Mouse (Mus musculus): ENCODE measurements around the gene Zfp704. TPM values are rescaled to one million over a fixed set of nuclear protein-coding genes. Genes with fewer than 3 reads are reported as not detected.
A peak's percentile ranks its signal among the peaks of the same experiment; 100 is the strongest.

Gene Zfp704
- polyA plus RNA-seq, 1 experiment from 2014 or later: 10.2 TPM

- ATAC-seq (ENCODE audit: insufficient number of reproducible peaks, low FRiP score, low TSS enrichment, low read depth) (no peak), DNase-seq (ENCODE audit: low spot score) (no peak)
- WGBS: 48% methylated on average over 15 of the region's 15 CpGs
- no peak overlapping the region for H3K4me3 ChIP-seq (ENCODE audit: low read depth, low read length)
- H3K27me3 ChIP-seq (ENCODE audit: control insufficient read depth, insufficient read depth, low read length): no peaks in the 10 kb centered on the region
- no peak overlapping the region for H3K9ac ChIP-seq (ENCODE audit: low read length)
- no peaks in the 10 kb centered on the region; the same call in 1 of the 2 replicates for H3K36me3 ChIP-seq (ENCODE audit: control insufficient read depth, insufficient read depth, low read length)
- H3K4me2 ChIP-seq (ENCODE audit: low read depth, severe bottlenecking): no peak overlapping the region
- H3K27ac ChIP-seq (replicated peaks; ENCODE audit: low read depth, low read length): no peak overlapping the region
- H3K4me1 ChIP-seq (ENCODE audit: control insufficient read depth, insufficient read depth, low read length): peaks cover 15% of the 10 kb centered on the region
- H3K9me3 ChIP-seq (ENCODE audit: control insufficient read depth, low read length): no peaks in the 10 kb centered on the region
Observed at GRCm38 (mm10) chr3:9546882-9547620, 62.8 kb downstream of the Zfp704 start.

GRCm38 (mm10) chr3:9544421-9544820 is 65.5 kb downstream of the Zfp704 start:
- Histone ChIP-seq H3K27me3 (ENCODE audit: control insufficient read depth, insufficient read depth, low read length) (no peaks in the 10 kb centered on the region), H3K36me3 (ENCODE audit: control insufficient read depth, insufficient read depth, low read length) (no peaks in the 10 kb centered on the region), H3K4me1 (ENCODE audit: control insufficient read depth, insufficient read depth, low read length) (peaks cover 15% of the 10 kb centered on the region), H3K4me2 (ENCODE audit: low read depth, severe bottlenecking) (no peak overlapping the region), H3K9me3 (ENCODE audit: control insufficient read depth, low read length) (no peaks in the 10 kb centered on the region), H3K9ac (ENCODE audit: low read length) (no peak overlapping the region), H3K27ac (replicated peaks; ENCODE audit: low read depth, low read length) (no peak overlapping the region), H3K4me3 (ENCODE audit: low read depth, low read length) (no peak overlapping the region)
- no peak for DNase-seq (ENCODE audit: low spot score)
- WGBS: 89% methylated on average over 2 of the region's 2 CpGs
- no peak for ATAC-seq (ENCODE audit: insufficient number of reproducible peaks, low FRiP score, low TSS enrichment, low read depth)

- no peak overlapping the region for H3K27ac ChIP-seq (replicated peaks; ENCODE audit: low read depth, low read length)
- no peaks in the 10 kb centered on the region for H3K9me3 ChIP-seq (ENCODE audit: control insufficient read depth, low read length)
- 87% methylated on average over 5 of the region's 5 CpGs for WGBS
- H3K4me1 ChIP-seq (ENCODE audit: control insufficient read depth, insufficient read depth, low read length): peaks cover 15% of the 10 kb centered on the region
- H3K9ac ChIP-seq (ENCODE audit: low read length): no peak overlapping the region
- H3K4me3 ChIP-seq (ENCODE audit: low read depth, low read length): no peak overlapping the region
- DNase-seq (ENCODE audit: low spot score) (no peak), ATAC-seq (ENCODE audit: insufficient number of reproducible peaks, low FRiP score, low TSS enrichment, low read depth) (no peak)
- H3K27me3 ChIP-seq (ENCODE audit: control insufficient read depth, insufficient read depth, low read length): no peaks in the 10 kb centered on the region
- no peak overlapping the region for H3K4me2 ChIP-seq (ENCODE audit: low read depth, severe bottlenecking)
- H3K36me3 ChIP-seq (ENCODE audit: control insufficient read depth, insufficient read depth, low read length): no peaks in the 10 kb centered on the region
Observed at GRCm38 (mm10) chr3:9543916-9544315, 66.0 kb downstream of the Zfp704 start.

- no peaks in the 10 kb centered on the region for H3K9me3 ChIP-seq (ENCODE audit: control insufficient read depth, low read length)
- no peak overlapping the region for H3K4me3 ChIP-seq (ENCODE audit: low read depth, low read length)
- H3K27ac ChIP-seq (replicated peaks; ENCODE audit: low read depth, low read length): no peak overlapping the region
- H3K4me2 ChIP-seq (ENCODE audit: low read depth, severe bottlenecking): no peak overlapping the region
- H3K27me3 ChIP-seq (ENCODE audit: control insufficient read depth, insufficient read depth, low read length): no peaks in the 10 kb centered on the region
- no peak overlapping the region for H3K9ac ChIP-seq (ENCODE audit: low read length)
- H3K36me3 ChIP-seq (ENCODE audit: control insufficient read depth, insufficient read depth, low read length): no peaks in the 10 kb centered on the region
- no peak; the same call in 1 of the 2 replicates for ATAC-seq (ENCODE audit: insufficient number of reproducible peaks, low FRiP score, low TSS enrichment, low read depth)
- DNase-seq (ENCODE audit: low spot score): no peak
- peaks cover 15% of the 10 kb centered on the region for H3K4me1 ChIP-seq (ENCODE audit: control insufficient read depth, insufficient read depth, low read length)
- 66% methylated on average over 4 of the region's 4 CpGs for WGBS
Observed at GRCm38 (mm10) chr3:9543463-9543862, 66.4 kb downstream of the Zfp704 start.

GRCm38 (mm10) chr3:9541561-9541960 is 68.3 kb downstream of the Zfp704 start:
- Histone ChIP-seq H3K4me2 (ENCODE audit: low read depth, severe bottlenecking) (no peak overlapping the region), H3K27ac (replicated peaks; ENCODE audit: low read depth, low read length) (no peak overlapping the region), H3K4me3 (ENCODE audit: low read depth, low read length) (no peak overlapping the region), H3K27me3 (ENCODE audit: control insufficient read depth, insufficient read depth, low read length) (no peaks in the 10 kb centered on the region), H3K9me3 (ENCODE audit: control insufficient read depth, low read length) (no peaks in the 10 kb centered on the region), H3K9ac (ENCODE audit: low read length) (no peak overlapping the region), H3K36me3 (ENCODE audit: control insufficient read depth, insufficient read depth, low read length) (no peaks in the 10 kb centered on the region), H3K4me1 (ENCODE audit: control insufficient read depth, insufficient read depth, low read length) (peaks cover 4% of the 10 kb centered on the region; the same call in 1 of the 2 replicates)
- 93% methylated on average over 14 of the region's 14 CpGs for WGBS
- ATAC-seq (ENCODE audit: insufficient number of reproducible peaks, low FRiP score, low TSS enrichment, low read depth): no peak
- no peak for DNase-seq (ENCODE audit: low spot score)

- no peaks in the 10 kb centered on the region for H3K9me3 ChIP-seq (ENCODE audit: control insufficient read depth, low read length)
- H3K4me3 ChIP-seq (ENCODE audit: low read depth, low read length): no peak overlapping the region
- peaks cover 2% of the 10 kb centered on the region; the same call in 1 of the 2 replicates for H3K4me1 ChIP-seq (ENCODE audit: control insufficient read depth, insufficient read depth, low read length)
- no peaks in the 10 kb centered on the region for H3K27me3 ChIP-seq (ENCODE audit: control insufficient read depth, insufficient read depth, low read length)
- H3K27ac ChIP-seq (replicated peaks; ENCODE audit: low read depth, low read length): no peak overlapping the region
- WGBS: 78% methylated on average over 2 of the region's 2 CpGs
- H3K4me2 ChIP-seq (ENCODE audit: low read depth, severe bottlenecking): no peak overlapping the region
- H3K9ac ChIP-seq (ENCODE audit: low read length): no peak overlapping the region
- ATAC-seq (ENCODE audit: insufficient number of reproducible peaks, low FRiP score, low TSS enrichment, low read depth) (no peak), DNase-seq (ENCODE audit: low spot score) (no peak)
- no peaks in the 10 kb centered on the region for H3K36me3 ChIP-seq (ENCODE audit: control insufficient read depth, insufficient read depth, low read length)
Observed at GRCm38 (mm10) chr3:9538510-9538909, 71.4 kb downstream of the Zfp704 start.

GRCm38 (mm10) chr3:9537889-9538288 is 72.0 kb downstream of the Zfp704 start:
- Histone ChIP-seq H3K9me3 (ENCODE audit: control insufficient read depth, low read length) (no peaks in the 10 kb centered on the region), H3K36me3 (ENCODE audit: control insufficient read depth, insufficient read depth, low read length) (no peaks in the 10 kb centered on the region), H3K4me3 (ENCODE audit: low read depth, low read length) (no peak overlapping the region), H3K27ac (replicated peaks; ENCODE audit: low read depth, low read length) (no peak overlapping the region), H3K4me1 (ENCODE audit: control insufficient read depth, insufficient read depth, low read length) (no peaks in the 10 kb centered on the region), H3K4me2 (ENCODE audit: low read depth, severe bottlenecking) (no peak overlapping the region), H3K27me3 (ENCODE audit: control insufficient read depth, insufficient read depth, low read length) (no peaks in the 10 kb centered on the region), H3K9ac (ENCODE audit: low read length) (no peak overlapping the region)
- ATAC-seq (ENCODE audit: insufficient number of reproducible peaks, low FRiP score, low TSS enrichment, low read depth): no peak
- WGBS: 83% methylated on average over 7 of the region's 7 CpGs
- no peak for DNase-seq (ENCODE audit: low spot score)

- no peaks in the 10 kb centered on the region for H3K9me3 ChIP-seq (ENCODE audit: control insufficient read depth, low read length)
- H3K9ac ChIP-seq (ENCODE audit: low read length): no peak overlapping the region
- H3K27me3 ChIP-seq (ENCODE audit: control insufficient read depth, insufficient read depth, low read length): no peaks in the 10 kb centered on the region
- peak; percentile 14 for DNase-seq (ENCODE audit: low spot score)
- no peaks in the 10 kb centered on the region for H3K4me1 ChIP-seq (ENCODE audit: control insufficient read depth, insufficient read depth, low read length)
- 87% methylated on average over 9 of the region's 9 CpGs for WGBS
- H3K4me3 ChIP-seq (ENCODE audit: low read depth, low read length): no peak overlapping the region
- no peak for ATAC-seq (ENCODE audit: insufficient number of reproducible peaks, low FRiP score, low TSS enrichment, low read depth)
- no peak overlapping the region for H3K4me2 ChIP-seq (ENCODE audit: low read depth, severe bottlenecking)
- no peak overlapping the region for H3K27ac ChIP-seq (replicated peaks; ENCODE audit: low read depth, low read length)
- H3K36me3 ChIP-seq (ENCODE audit: control insufficient read depth, insufficient read depth, low read length): no peaks in the 10 kb centered on the region
Observed at GRCm38 (mm10) chr3:9530097-9530780, 79.6 kb downstream of the Zfp704 start.
